Mouse (Mus musculus): ENCODE measurements around the gene Tpcn1.

The Tpcn1 gene

GRCm38 (mm10) chr5:120534071-120534685 is 54.3 kb downstream of the Tpcn1 start:
- DNase-seq (ENCODE audit: low read depth, low spot score): no peak
- peaks cover 7% of the 10 kb centered on the region for H3K36me3 ChIP-seq (ENCODE audit: control insufficient read depth, insufficient read depth, low read length, poor library complexity, severe bottlenecking)
- H3K27me3 ChIP-seq (ENCODE audit: control insufficient read depth, insufficient read depth, low read length, poor library complexity, severe bottlenecking): no peaks in the 10 kb centered on the region

- DNase-seq (ENCODE audit: low read depth, low spot score): no peak
- H3K36me3 ChIP-seq (ENCODE audit: control insufficient read depth, insufficient read depth, low read length, poor library complexity, severe bottlenecking): no peaks in the 10 kb centered on the region
- no peaks in the 10 kb centered on the region for H3K27me3 ChIP-seq (ENCODE audit: control insufficient read depth, insufficient read depth, low read length, poor library complexity, severe bottlenecking)
Measured at GRCm38 (mm10) chr5:120531631-120532030, 56.8 kb downstream of the Tpcn1 start.

GRCm38 (mm10) chr5:120527296-120527964 is 61.0 kb downstream of the Tpcn1 start:
- DNase-seq (ENCODE audit: low read depth, low spot score): peak; percentile 76
- no peaks in the 10 kb centered on the region; the same call in 1 of the 2 replicates for H3K36me3 ChIP-seq (ENCODE audit: control insufficient read depth, insufficient read depth, low read length, poor library complexity, severe bottlenecking)
- no peaks in the 10 kb centered on the region for H3K27me3 ChIP-seq (ENCODE audit: control insufficient read depth, insufficient read depth, low read length, poor library complexity, severe bottlenecking)

DNA sequence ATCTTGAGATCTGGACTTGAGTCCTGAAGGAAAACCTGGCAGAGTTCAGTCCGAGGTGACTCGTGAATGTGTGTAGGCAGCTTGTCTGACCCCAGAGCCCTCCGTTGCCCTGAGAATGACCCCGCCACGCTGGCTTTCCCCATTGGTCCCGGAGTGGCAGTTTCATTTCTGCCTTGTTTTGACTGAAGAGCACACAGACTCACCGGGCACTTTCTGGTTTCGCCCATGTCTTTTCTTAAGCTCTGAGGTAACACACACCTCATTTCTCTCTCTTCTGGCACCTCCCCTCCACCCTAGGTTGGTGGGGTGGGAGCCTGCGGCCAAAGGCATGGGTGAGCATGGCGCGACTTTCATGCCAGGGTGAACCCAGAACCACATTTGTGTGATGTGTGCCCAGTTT is 62.2 kb downstream of the Tpcn1 start:
- peak; percentile 73 for DNase-seq (ENCODE audit: low read depth, low spot score)

GRCm38 (mm10) chr5:120525737-120526136 is 62.7 kb downstream of the Tpcn1 start:
- Histone ChIP-seq H3K27me3 (ENCODE audit: control insufficient read depth, insufficient read depth, low read length, poor library complexity, severe bottlenecking) (no peaks in the 10 kb centered on the region), H3K36me3 (ENCODE audit: control insufficient read depth, insufficient read depth, low read length, poor library complexity, severe bottlenecking) (no peaks in the 10 kb centered on the region; the same call in 1 of the 2 replicates)
- DNase-seq (ENCODE audit: low read depth, low spot score): peak; percentile 55

More for the DNA sequence above, 62.2 kb downstream of the Tpcn1 start:
- H3K27me3 ChIP-seq (ENCODE audit: control insufficient read depth, insufficient read depth, low read length, poor library complexity, severe bottlenecking): no peaks in the 10 kb centered on the region
- no peaks in the 10 kb centered on the region; the same call in 1 of the 2 replicates for H3K36me3 ChIP-seq (ENCODE audit: control insufficient read depth, insufficient read depth, low read length, poor library complexity, severe bottlenecking)

- Histone ChIP-seq H3K36me3 (ENCODE audit: control insufficient read depth, insufficient read depth, low read length, poor library complexity, severe bottlenecking) (no peaks in the 10 kb centered on the region; the same call in 1 of the 2 replicates), H3K27me3 (ENCODE audit: control insufficient read depth, insufficient read depth, low read length, poor library complexity, severe bottlenecking) (no peaks in the 10 kb centered on the region)
- no peak for DNase-seq (ENCODE audit: low read depth, low spot score)
Measured at GRCm38 (mm10) chr5:120524736-120525135, 63.7 kb downstream of the Tpcn1 start.

GRCm38 (mm10) chr5:120522649-120523048 is 65.8 kb downstream of the Tpcn1 start:
- Histone ChIP-seq H3K36me3 (ENCODE audit: control insufficient read depth, insufficient read depth, low read length, poor library complexity, severe bottlenecking) (no peaks in the 10 kb centered on the region; the same call in 1 of the 2 replicates), H3K27me3 (ENCODE audit: control insufficient read depth, insufficient read depth, low read length, poor library complexity, severe bottlenecking) (no peaks in the 10 kb centered on the region)
- DNase-seq (ENCODE audit: low read depth, low spot score): peak; percentile 67

- no peaks in the 10 kb centered on the region for H3K27me3 ChIP-seq (ENCODE audit: control insufficient read depth, insufficient read depth, low read length, poor library complexity, severe bottlenecking)
- H3K36me3 ChIP-seq (ENCODE audit: control insufficient read depth, insufficient read depth, low read length, poor library complexity, severe bottlenecking): no peaks in the 10 kb centered on the region
- peak; percentile 28 for DNase-seq (ENCODE audit: low read depth, low spot score)
Measured at GRCm38 (mm10) chr5:120517552-120517951, 70.9 kb downstream of the Tpcn1 start.

DNA sequence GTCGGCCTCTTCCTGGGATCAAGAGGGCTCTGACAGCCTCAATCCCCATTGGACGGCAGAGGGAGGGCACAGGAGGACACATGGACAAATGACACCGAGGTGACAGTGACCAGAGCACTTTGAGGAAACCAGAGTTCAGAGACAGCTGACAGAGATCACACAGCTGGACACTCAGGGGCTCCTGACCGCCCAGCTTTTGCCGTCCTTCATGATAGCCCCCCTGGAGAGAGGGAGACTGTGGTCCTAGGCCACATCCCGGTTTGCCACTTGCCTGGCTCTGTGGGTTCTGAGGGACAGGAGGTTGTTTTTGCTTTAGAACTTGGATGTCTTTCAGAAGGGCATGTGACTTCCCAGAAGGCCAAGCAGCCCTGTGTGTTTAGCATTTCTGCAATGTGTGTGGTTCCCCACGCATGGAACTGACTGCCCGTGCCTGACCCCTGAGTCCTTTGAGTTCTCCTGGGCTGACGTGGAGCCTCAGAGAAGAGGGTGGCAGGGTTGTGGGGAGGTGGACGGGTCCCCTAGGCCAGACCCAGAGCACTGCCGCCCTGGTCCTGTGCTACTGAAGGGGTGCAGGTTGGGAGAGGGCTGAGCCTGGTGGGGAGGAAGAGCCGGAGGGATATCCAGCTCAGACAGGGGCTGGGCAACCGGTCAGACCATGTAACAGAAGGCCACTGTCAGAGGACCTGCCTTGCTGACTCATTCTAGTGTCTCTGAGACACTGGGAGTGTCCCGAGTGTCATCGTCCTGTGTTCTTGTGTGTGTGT is 72.1 kb downstream of the Tpcn1 start:
- no peak for DNase-seq (ENCODE audit: low read depth, low spot score)
- no peaks in the 10 kb centered on the region for H3K27me3 ChIP-seq (ENCODE audit: control insufficient read depth, insufficient read depth, low read length, poor library complexity, severe bottlenecking)
- no peaks in the 10 kb centered on the region for H3K36me3 ChIP-seq (ENCODE audit: control insufficient read depth, insufficient read depth, low read length, poor library complexity, severe bottlenecking)

- Histone ChIP-seq H3K36me3 (ENCODE audit: control insufficient read depth, insufficient read depth, low read length, poor library complexity, severe bottlenecking) (no peaks in the 10 kb centered on the region), H3K27me3 (ENCODE audit: control insufficient read depth, insufficient read depth, low read length, poor library complexity, severe bottlenecking) (no peaks in the 10 kb centered on the region)
- no peak for DNase-seq (ENCODE audit: low read depth, low spot score)
Measured at GRCm38 (mm10) chr5:120515451-120515850, 73.0 kb downstream of the Tpcn1 start.

DNA sequence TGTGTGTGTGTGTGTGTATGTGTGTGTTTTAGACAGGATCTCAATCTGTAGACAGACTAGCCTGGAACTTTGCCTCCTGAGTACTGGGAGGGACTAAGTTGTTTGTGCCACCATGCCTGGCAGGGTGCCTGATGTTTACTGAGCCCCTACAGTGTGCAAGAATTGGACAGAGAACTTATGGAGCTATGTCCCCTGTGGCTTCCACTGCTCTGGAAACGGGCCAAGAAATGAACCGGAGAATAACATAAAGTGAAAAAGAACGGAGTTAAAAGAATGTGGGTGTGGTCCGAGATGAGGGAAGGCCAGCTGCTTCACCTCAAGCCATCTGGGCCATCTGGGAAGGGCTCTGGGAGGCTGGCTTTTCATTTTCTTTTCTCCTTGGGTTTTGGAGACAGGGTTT is 73.7 kb downstream of the Tpcn1 start:
- Histone ChIP-seq H3K36me3 (ENCODE audit: control insufficient read depth, insufficient read depth, low read length, poor library complexity, severe bottlenecking) (no peaks in the 10 kb centered on the region), H3K27me3 (ENCODE audit: control insufficient read depth, insufficient read depth, low read length, poor library complexity, severe bottlenecking) (no peaks in the 10 kb centered on the region)
- no peak for DNase-seq (ENCODE audit: low read depth, low spot score)

GRCm38 (mm10) chr5:120514031-120514677 is 74.3 kb downstream of the Tpcn1 start:
- DNase-seq (ENCODE audit: low read depth, low spot score): no peak
- Histone ChIP-seq H3K36me3 (ENCODE audit: control insufficient read depth, insufficient read depth, low read length, poor library complexity, severe bottlenecking) (no peaks in the 10 kb centered on the region), H3K27me3 (ENCODE audit: control insufficient read depth, insufficient read depth, low read length, poor library complexity, severe bottlenecking) (no peaks in the 10 kb centered on the region)

- H3K36me3 ChIP-seq (ENCODE audit: control insufficient read depth, insufficient read depth, low read length, poor library complexity, severe bottlenecking): no peaks in the 10 kb centered on the region
- H3K27me3 ChIP-seq (ENCODE audit: control insufficient read depth, insufficient read depth, low read length, poor library complexity, severe bottlenecking): no peaks in the 10 kb centered on the region
- DNase-seq (ENCODE audit: low read depth, low spot score): no peak
Measured at GRCm38 (mm10) chr5:120512911-120513555, 75.4 kb downstream of the Tpcn1 start.

GRCm38 (mm10) chr5:120511643-120512220 is 76.7 kb downstream of the Tpcn1 start:
- Histone ChIP-seq H3K36me3 (ENCODE audit: control insufficient read depth, insufficient read depth, low read length, poor library complexity, severe bottlenecking) (no peaks in the 10 kb centered on the region), H3K27me3 (ENCODE audit: control insufficient read depth, insufficient read depth, low read length, poor library complexity, severe bottlenecking) (no peaks in the 10 kb centered on the region)
- no peak for DNase-seq (ENCODE audit: low read depth, low spot score)

Data from splenic B cell, adult 2 months (primary cell).